Mouse (Mus musculus) lung, postnatal 14 days (tissue): ENCODE data around the gene Akap7.
A peak's percentile ranks its signal among the peaks of the same experiment; 100 is the strongest.

Source experiments
- DNase-seq: peaks from one replicate; pipeline ENCODE4 v3.0.0; 2021

The Akap7 gene

DNA sequence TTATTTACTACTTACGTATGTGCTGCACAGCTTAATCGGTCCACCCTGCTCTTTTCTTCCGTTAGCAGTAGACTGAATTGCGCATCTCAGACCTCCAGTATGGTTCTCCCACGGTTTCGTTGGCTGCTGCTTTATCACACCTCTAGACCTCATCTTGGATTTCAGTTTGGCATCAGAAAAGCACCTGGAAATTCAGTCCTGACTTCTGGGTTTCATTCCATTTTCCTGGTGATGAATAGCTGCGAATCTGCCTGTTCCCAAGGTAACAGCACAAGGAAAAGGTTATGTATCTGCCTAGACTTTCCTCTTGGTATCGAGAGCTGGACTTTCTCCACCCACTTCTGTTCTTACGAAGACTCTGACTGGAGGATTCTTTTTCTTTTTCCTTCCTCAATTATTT is at the start of gene Akap7:
Gene Akap7, minus strand, starts transcription at position 101 of the 400 bp plus-strand sequence.
- DNase-seq: no peak

DNA sequence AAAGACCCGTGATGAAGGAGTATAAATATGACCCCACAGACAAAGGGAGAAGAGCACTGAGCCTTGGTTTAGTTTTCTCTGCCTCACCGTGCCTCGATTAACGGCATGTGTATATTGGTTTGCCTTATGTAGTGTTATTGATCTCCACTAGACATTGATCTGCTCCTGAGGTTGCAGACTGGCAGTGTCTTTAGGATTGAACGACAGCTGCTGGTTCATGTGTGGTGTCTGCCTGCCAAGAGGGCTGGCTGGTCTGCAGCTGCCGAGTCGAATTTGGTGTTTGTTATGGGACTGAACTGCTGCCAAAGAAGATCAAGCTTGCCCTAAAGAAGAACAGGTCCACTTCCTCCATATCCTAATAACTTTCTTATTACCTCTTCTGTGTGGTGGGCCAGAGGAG is 46.7 kb upstream of the Akap7 start:
- no peak for DNase-seq

DNA sequence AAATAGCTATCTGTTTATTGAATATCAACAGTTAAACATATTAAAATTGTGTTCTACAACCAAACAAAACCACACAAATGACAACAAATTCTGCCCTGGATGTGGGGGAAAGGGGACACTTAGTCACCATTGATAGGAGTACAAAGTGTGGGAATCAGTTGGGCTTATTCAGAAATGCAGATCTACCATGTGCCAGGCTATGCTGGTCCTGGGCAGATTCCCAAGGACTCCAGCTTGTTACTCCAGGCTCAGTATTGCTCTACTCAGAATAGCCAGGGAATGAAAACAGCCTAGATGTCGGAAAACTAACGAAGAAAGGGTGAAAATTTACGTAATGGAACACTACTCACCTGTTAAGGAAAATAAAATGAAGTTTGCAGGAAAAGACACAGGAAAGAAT is 46.3 kb upstream of the Akap7 start:
- no peak for DNase-seq

DNA sequence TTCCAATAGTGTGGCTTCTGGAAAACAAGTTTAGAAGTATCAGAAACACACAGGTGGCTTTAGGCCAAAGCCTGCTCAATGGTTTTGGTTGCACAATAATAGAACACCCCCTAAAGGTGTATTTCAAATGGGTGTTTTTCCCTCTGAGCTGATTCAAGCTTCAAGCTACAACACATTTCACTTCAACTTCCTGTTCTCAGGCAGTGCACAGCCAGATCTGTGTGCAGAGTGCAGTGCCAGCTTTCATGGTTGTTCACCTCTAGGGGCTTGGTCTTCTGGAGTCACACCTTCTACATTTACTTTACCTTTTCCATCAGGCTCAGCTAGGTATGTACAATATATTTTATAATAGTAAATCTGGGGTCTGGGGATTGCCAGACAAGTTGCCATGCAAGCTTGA is 35.1 kb upstream of the Akap7 start:
- no peak for DNase-seq

DNA sequence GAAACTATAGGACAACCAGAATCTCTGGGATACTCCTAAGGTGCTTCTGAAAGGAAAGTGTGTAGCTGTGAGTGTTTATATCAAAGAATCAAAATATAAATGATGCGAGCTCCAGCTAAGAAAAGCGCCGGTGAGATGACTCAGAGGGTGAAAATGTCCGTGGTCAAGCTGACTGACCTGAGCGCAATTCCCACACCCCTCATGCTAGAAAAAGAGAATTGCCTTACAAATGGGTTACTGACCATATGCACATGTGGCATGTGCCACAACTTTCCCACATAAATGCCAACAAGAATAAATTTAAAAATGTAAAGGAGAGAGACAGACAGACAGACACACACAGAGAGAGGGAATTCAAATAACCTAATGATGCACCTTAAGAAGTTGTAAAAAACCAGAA is 33.0 kb upstream of the Akap7 start:
- no peak for DNase-seq

DNA sequence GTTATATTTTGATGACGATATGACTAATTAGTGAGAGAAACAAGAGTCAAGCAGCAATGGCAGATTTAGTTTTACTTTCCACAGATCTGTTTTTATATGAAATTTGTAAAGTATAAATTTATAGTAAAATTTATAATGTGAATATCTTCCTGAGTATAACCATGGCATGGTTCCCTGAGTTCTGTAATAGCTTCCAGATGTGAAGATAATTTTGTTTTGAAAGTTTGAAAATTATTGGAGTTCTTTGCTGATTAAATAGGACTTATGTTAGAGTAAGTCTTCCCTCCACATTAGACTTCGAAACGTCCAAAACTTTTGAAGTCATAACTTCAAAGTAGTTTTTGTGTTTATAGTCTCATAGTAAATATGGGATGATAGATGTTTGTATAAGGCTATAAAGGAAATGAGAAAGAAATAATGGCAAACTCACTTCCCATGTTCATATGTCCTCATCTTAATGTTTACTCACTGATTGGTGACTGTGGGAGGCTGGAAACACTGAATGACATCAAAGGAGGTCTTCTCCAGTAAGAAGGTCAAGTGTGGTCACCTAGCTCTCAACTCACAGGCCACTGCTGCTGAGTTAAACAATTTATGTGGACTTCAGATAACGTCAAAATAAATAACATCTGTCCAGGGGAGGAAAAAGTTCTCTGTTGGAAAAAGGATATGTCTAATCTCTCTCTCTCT is 25.9 kb upstream of the Akap7 start:
- DNase-seq: no peak

DNA sequence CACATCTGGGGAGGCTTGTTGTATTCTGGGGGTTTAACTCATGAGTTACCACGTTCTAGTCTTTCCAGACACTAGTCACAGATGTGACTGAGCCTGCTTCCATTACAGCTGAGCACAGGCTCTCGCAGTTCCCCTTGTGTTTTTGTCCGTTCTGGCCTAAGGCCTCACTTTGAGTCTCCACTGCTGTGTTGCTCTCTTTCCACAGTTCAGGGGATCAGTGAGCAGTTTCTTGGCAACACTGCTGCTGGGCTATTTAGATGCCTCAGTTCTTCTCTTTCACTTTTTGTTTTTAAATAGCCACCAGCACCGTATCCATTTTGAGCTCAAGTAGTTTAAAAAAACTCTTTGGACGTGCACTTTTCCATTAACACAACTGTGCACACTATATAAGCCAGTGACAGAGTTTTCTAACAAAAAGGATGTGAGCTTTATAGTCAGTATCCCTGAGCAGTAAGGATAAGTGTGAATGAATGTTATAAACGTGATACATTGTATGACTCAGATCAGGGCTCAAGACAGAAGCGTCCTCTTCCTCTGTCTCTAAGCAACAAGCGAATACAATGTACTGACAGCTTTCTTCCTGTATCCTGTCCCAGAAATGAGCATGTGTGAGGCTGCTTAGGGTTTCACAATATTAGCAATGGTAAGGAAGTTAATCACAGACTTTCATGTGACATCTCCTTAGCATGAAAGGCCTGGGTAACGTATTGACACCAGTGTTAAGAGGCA is 23.8 kb upstream of the Akap7 start:
- no peak for DNase-seq

DNA sequence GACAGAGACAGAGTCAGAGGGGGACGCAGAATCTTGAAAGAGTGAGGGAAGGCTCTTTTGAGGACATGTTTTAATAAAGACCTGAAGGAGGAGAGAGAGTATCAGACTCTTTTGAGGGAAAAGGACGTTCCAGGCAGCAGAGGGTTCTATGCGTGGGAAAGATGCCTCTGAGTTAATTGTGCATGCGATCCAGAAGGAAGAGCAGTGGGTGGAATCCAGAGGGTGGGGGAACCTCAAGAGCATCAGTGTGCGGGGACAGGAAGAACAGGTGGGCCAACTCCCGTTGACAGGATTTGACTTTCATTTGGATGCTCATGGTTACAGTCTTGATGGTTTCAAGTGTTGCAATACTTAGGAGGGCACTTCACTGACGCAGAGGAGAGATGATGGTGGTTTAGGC is 22.4 kb upstream of the Akap7 start:
- DNase-seq: no peak

DNA sequence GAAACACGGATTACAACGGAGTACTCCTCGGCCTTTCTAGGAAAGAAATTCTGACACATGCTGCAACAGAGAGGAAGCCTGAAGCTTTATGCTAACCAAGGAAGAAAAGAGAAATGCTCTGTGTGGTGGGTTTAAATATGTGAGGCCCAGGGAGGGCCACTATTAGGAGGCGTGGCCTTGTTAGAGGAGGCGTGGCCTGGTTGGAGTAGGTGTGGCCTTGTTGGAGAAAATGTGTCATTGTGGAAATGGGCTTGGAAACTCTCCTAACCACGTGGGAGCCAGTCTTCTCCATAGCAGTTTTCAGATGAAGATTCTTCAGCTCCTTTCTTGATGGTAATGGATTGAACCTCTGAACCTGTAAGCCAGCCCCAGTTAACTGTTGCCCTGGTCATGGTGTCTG is 19.8 kb upstream of the Akap7 start:
- no peak for DNase-seq

DNA sequence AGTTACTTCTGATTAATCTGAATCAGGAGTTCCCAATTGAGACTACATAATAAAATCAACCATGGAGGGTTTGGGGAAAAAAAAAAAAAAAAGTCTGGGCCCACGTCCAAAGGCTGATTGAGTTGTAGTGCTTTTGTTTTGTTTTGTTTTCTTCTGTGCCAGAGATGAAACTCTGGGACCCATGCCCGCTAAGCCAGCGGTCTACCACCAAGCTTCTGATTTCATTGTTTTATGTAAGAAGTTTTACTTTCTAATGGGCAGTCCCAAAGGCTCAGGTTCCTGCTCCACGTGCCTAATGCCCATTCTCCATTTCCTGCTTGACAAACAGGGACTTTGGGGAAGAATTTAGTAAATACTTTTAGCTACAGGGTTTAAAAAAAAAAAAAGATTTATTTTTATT is 18.0 kb upstream of the Akap7 start:
- DNase-seq: peak; percentile 54

DNA sequence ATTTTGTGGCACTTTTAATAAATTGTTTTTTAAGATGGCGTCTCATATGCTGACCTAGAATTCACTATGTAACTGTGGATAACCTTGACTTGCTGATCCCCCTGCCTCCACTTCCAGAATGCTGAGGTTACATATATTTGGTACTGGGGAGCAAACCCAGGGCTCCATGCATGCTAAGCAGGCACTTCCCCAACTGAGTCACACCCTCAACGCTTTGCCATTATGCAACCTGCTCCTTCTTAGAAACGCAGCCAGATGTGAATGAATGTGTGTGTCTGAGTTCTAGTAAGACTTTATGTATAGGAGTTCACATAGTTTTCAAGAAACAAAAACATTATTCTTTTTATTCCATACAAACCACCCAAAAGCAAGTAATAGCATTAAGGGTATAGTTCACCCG is 13.5 kb upstream of the Akap7 start:
- DNase-seq: no peak

DNA sequence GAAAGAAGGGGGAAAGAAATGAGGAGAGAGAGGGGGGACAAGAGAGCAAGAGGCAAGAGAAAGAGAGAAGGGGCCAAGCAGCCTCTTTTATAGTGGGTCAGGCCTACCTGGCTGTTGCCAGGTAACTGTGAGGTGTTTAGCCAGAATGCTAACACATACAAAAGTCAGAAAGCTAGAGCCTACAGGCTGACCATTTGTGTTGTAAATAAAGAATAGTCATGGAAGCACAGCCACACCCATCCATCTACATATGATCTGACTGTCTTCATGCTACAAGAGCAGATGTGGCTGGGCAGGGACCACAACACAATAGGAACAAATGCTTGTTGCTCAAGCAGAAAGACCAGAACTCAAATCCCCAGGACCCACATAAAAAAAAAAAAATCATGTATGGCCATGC is 11.9 kb upstream of the Akap7 start:
- no peak for DNase-seq

DNA sequence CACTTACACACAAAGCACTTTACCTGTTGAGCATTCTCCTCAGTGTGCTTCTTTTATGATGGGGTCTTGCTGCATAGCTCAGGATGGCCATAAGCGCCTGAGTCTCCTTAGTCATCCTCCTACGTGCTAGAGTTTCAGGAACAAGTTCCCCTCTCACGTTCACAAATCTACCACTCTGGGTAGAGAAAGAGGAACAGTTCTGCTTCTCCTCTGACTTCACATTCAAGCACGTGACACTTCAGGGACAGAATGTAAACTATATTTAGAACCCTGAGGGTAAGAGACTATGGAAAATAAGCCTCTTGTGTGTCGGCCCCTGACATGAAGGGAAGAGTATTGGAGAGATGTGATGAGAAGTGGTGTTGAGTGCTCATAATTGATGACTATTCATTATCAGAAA is 10.7 kb upstream of the Akap7 start:
- no peak for DNase-seq

DNA sequence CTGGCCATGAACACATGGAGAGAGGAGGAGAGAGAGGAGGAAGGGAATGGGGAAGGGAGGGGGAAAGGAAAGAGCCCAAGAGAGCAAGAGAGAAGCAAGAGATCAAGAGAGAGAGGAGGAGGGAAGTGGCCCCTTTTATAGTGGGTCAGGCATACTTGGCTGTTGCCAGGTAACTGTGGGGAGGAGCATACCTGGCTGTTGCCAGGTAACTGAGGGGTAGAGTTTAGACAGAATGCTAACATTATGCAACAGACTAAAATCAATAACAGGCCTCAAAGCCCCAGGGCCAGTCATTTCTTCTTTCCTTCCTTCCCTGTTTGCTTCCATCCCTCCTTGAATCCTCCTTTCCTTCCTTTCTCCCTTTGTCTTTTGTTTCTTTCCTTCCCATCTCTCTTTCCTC is 10.0 kb upstream of the Akap7 start:
- no peak for DNase-seq

DNA sequence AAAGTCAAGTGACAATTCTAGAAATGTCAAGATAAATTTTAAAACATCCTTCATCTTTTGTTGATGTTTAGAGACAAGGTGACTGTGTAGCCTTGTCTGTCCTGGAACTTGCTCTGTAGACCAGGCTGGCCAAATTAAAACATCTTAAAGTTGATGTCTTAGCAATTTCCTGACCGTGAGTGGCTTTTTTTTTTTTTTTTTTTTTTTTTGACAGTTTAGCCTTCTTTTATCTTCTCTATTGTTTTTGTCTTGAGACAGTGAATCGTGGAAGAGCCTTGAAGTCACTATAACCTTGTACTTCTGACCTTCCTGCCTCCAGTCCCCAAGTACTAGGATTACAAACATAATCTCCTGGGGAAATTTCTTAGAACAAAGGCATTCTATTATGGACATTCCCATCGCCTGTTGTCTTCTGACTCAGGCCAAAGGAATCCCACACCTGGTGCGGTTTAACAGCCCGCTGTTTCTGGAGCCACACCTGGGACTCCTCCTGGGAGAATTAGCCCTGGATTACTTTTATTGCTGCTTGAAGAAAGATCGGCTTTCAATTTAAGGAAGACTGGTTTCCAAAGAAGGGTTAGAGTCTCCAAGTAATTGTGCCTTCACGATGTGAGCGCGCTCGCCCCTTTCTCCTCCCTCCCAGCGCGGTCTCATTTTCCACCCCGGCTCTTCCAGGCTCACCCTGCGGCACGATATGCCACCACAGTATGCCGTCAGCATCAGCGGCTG is 6.3 kb upstream of the Akap7 start:
- no peak for DNase-seq

DNA sequence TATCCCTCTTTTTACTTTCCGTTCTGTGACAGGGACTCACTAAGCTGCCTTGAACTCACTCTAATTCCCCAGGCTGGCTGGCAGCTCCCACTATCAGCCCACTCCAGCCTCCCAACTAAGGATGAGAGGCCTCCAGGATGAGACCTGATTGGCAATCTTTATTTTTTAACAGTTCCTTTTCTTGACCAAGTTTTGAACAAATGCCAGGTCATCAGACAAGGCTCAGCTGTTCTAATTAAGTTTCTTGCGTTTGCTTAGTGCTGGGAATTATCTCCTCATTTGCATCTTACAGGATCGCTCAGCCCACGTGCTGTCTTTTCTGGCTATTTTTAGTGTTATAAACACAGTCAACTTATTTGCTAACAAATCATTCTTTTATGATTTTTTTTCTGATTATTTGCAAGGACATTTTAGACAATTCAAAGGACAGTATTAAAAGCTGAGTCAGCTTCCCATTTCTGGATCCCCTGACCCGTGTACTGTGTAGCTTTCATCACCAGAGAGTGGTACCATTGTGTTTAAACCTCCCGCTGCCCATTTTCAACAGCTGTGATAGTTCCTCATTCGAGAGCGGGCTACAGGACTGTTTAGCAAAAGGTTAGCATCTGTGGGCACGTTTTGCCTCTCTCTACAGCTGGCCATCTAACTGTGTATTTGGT is 4.0 kb upstream of the Akap7 start:
- no peak for DNase-seq

DNA sequence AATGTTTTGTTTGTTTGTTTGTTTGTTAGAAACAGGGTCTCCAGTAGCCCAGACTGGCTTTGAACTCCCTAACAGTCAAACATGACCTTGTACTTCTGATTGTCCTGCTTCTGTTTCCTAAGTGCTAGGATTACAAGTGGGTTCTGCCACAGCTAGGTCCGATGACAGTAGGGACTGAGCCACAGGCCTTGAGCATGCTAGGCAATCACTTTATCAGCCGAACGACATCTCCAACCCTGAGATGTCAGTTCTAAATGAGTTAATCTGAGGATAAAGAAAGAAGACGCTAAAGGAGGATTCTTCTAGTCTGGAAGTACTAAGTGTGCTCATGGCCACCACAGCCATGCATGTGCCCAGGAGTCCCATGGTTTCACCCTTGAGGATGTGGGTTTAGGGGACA is 3.1 kb upstream of the Akap7 start:
- no peak for DNase-seq

DNA sequence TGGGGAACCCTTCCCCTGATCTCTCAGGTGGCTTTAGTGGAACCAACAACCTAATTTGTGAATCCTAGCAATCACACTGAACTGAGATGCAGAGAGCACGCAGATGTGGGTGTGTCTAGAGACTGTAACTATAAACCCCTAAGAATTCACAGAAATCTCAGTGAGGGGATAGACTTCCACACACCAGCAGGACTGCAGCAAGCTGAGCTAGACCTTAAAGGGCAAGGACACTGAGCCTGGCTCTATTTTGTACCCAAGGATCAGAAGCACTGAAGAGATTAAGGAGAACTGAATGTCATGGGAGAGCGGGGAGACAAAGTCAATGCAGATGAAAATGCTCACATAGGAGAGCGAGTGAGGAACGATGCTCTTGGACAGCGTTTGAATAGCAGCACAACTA is 2.3 kb upstream of the Akap7 start:
- no peak for DNase-seq

DNA sequence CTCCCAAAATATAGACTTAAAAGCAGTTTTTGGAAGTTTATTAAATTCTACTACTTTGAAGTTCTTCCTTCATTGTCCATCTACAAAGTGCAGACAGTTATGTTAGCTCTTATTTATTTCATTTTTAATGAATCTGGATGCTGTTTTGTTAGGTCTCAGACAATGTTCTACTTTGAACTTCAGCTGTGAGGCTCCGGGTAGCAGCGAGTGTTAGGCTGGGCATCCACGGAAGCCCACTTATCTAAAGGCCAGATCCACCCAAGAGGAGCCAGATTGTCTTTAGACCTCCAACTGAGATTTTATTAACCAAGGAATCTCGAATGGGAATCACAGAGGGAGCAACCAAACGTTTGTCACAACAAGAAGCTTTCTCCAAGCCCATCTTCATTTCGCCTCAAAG is 2.5 kb downstream of the Akap7 start:
- DNase-seq: no peak

DNA sequence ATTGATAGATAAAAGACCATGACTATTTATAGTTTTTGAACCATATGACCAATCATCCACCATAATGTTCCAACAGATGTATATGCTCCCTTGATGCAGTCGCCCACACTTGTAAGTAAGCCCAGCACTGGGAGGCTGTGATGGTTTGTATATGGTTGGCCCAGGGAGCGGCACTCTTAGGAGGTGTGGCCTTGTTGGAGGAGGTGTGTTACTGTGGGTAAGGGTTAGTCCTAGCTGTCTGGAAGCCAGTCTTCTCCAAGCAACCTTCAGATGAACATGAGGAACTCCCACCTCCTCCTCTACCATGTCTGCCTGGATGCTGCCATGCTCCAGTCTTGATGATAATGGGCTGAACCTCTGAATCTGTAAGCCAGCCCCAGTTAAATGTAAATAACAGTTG is 3.1 kb downstream of the Akap7 start:
- no peak for DNase-seq

DNA sequence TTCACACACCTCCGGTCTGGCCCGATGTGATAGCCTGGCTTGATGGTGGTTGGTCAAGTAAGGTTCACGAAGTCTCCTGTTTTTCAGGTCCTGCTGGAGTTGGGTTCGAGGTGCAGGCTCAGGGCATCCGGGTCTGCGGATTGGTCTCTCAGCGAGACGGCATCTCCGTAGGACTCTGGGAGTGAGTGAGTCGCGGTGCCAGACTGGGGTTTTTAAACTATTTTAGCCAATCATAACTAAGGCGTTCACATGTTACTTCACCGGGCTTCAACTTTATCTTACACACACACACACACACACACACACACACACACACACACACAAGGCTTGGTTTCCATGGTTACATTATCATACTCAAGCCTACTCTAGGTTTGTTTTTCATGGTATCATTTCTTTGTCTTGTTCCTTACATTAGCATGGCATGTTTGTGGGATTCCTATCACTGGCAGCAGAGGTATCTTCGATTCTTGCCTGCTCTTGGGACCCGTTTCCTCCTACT is 8.6 kb downstream of the Akap7 start:
- no peak for DNase-seq

DNA sequence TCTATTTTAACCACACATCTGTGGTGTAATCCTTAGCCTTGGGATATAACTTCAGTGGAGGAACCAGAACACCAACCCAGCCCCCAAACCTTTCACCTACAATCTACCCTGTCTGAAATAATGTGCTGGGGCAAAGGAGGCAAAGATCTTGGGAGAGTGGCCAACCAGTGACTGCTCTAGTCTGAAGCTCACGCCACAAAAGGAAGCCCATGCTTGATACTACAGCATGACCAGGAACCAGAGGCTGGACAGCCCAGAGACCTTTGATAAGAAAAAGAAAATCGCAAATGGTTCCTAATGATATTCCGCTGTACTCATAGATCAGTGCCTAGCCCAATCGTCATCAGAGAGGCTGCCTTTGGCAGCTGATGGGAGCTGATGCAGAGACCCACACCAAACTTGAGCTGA is 9.4 kb downstream of the Akap7 start:
- DNase-seq: peak; percentile 28

DNA sequence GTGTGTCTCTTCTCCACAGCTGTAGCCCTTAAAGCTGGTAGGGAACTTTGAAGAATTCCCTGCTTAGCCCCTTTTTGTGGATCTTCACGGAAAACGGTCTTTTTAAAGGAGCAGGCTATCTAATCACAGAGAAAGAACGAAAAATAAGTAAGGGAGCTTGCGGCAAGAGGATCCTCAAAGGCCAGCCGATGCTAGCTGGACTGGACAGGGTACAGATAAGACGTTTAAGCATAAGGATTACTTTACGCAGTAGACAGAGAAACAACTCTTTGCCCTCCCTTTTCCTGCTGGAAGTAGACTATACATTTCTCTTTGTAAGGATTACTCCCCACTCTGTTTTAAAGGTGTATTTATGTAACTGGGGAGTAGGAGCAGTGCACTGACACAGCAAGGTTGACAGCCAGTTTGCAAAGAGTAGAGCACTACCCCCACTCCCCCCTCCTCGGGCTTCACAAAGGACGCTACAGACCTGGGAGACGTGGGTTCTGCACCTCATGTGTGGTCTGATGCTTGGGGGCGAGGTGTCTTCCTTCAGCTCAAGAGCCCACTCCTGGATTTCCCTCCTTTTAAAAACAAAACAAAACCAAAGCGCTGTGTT is 9.9 kb downstream of the Akap7 start:
- DNase-seq: no peak
